Mouse (Mus musculus) stomach, postnatal 0 days (tissue): ENCODE data around the gene Gm49322.

Experiments
- CTCF ChIP-seq: IDR thresholded peaks from 2 replicates; pipeline ENCODE4 v1.5.1; 2016; ENCODE audit warnings: antibody characterized with exemption, low read depth, mild to moderate bottlenecking, moderate library complexity
- EP300 ChIP-seq: optimal IDR thresholded peaks from 2 replicates; pipeline ENCODE3; 2016; ENCODE audit warnings: antibody characterized with exemption

DNA sequence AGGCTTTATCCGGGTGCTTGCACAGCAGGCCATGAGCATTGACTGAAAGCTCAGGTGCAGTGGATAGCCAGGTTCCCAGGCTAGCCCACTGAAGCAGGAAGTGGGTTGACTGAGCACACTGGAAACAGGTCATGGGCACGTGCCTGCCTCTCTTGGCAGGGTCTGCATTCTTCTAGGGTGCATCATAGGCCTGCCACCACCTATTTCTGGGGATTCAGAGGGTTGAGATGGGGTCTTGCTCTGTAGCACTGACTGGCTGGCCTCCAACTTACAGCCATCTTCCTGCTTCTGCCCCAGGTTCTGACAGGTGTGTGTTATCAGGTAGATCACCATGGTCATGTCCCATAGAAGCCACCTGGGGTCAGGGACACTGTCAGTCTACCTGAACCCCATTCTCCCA lies 833 bp upstream of the Gm49322 start:
- no peak for TF ChIP-seq CTCF
- TF ChIP-seq EP300 = no peak
